Mouse (Mus musculus) lung, embryonic 16.5 days (tissue): ENCODE measurements at regions not wholly inside any gene's neighbourhood (a gene's known extent, or its start where the extent isn't known, plus 50 kb on each side); places are given as distances from the start of the nearest gene placed in this dataset.
A peak's percentile ranks its signal among the peaks of the same experiment; 100 is the strongest.

Source experiments
- ATAC-seq: fragments of 200-750 bp; cut with Nextera tagmentation; 2 replicates; pipeline ENCODE4 v1.8.0; 2017; ENCODE audit warnings: low read depth, mild to moderate bottlenecking, moderate library complexity
- H3K27ac ChIP-seq: fragments of 300-500 bp; sonication (generic); 2 replicates; pipeline ENCODE4 v1.5.1; 2014; ENCODE audit warnings: mild to moderate bottlenecking, control low read depth, low read length
- H3K27me3 ChIP-seq: fragments of 300-500 bp; sonication (generic); 2 replicates; pipeline ENCODE4 v1.6.1; 2014; ENCODE audit warnings: low read depth, low read length, mixed read lengths; ENCODE audit not compliant: control insufficient read depth, insufficient read depth
- H3K36me3 ChIP-seq: fragments of 300-500 bp; sonication (generic); 2 replicates; pipeline ENCODE4 v1.6.1; 2014; ENCODE audit warnings: low read length; ENCODE audit not compliant: control insufficient read depth, insufficient read depth
- H3K4me1 ChIP-seq: fragments of 300-500 bp; sonication (generic); replicated peaks from 2 replicates; pipeline ENCODE4 v1.6.1; 2014; ENCODE audit warnings: low read length, mixed read lengths; ENCODE audit not compliant: control insufficient read depth, insufficient read depth
- H3K4me2 ChIP-seq: fragments of 300-500 bp; sonication (generic); 2 replicates; pipeline ENCODE4 v1.6.1; 2014; ENCODE audit warnings: low read depth, low read length, control low read depth
- H3K4me3 ChIP-seq: fragments of 300-500 bp; sonication (generic); 2 replicates; pipeline ENCODE4 v1.5.1; 2014; ENCODE audit warnings: mild to moderate bottlenecking, low read length, control low read depth
- H3K9ac ChIP-seq: fragments of 300-500 bp; sonication (generic); 2 replicates; pipeline ENCODE4 v1.6.1; 2014; ENCODE audit warnings: low read length, control low read depth
- H3K9me3 ChIP-seq: fragments of 300-500 bp; sonication (generic); 2 replicates; pipeline ENCODE4 v1.6.1; 2016; ENCODE audit warnings: low read length; ENCODE audit not compliant: control insufficient read depth
- WGBS: fragments of 180-500 bp; shearing (Covaris S2); extraction: QIAGEN DNeasy Blood & Tissue Kit; methylation state at CpG from one replicate; pipeline ENCODE4 v1.1.7; 2014; 5-methylcytosine and 5-hydroxymethylcytosine counted together

- no peaks in the 10 kb centered on the region for H3K27me3 ChIP-seq
- no peaks in the 10 kb centered on the region for H3K9me3 ChIP-seq
- peaks cover 5% of the 10 kb centered on the region; the same call in 1 of the 2 replicates for H3K4me1 ChIP-seq
- peak; percentile 77 for ATAC-seq
- no peaks in the 10 kb centered on the region for H3K36me3 ChIP-seq
- no peak overlapping the region for H3K4me2 ChIP-seq
- H3K4me3 ChIP-seq = no peak overlapping the region
- no peak overlapping the region for H3K9ac ChIP-seq
- peak overlapping the region; percentile 31; the same call in 1 of the 2 replicates for H3K27ac ChIP-seq
Observed at GRCm38 (mm10) chr7:56587283-56587682, 347.7 kb downstream of the Oca2 start.

- 47% methylated on average over 4 of the region's 4 CpGs for WGBS
- H3K4me2 ChIP-seq = no peak overlapping the region
- H3K27ac ChIP-seq = no peak overlapping the region
- H3K9ac ChIP-seq = no peak overlapping the region
- no peaks in the 10 kb centered on the region for H3K36me3 ChIP-seq
- no peak overlapping the region for H3K4me3 ChIP-seq
- ATAC-seq = no peak
- peaks cover 5% of the 10 kb centered on the region; the same call in 1 of the 2 replicates for H3K4me1 ChIP-seq
- H3K27me3 ChIP-seq = no peaks in the 10 kb centered on the region
- no peaks in the 10 kb centered on the region for H3K9me3 ChIP-seq
Observed at GRCm38 (mm10) chr7:56590904-56591303, 351.3 kb downstream of the Oca2 start.

DNA sequence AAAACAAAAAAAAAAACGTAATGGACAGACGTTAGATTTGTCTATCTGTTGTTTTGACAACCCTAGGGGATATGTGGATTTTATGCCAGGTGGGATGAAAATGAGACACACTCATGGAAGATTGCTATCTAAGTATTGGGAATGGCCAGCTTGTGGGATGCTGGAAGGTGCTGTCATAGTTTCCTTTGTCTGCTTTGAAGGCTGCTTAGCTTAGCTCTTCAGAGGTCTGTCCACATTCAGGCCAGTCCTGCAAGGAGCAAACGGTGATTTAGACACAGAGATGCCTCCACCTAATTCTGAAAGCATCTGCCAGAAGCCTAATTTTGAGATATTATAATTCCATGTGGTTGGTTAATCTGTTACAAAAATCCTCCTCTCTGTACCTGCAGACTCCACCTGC, 351.8 kb downstream of the Oca2 start:
- Histone ChIP-seq H3K27ac (no peak overlapping the region), H3K9ac (no peak overlapping the region), H3K4me3 (no peak overlapping the region), H3K4me2 (no peak overlapping the region), H3K4me1 (peaks cover 5% of the 10 kb centered on the region; the same call in 1 of the 2 replicates), H3K9me3 (no peaks in the 10 kb centered on the region), H3K36me3 (no peaks in the 10 kb centered on the region), H3K27me3 (no peaks in the 10 kb centered on the region)
- 54% methylated on average over 3 of the region's 3 CpGs for WGBS
- ATAC-seq = no peak

DNA sequence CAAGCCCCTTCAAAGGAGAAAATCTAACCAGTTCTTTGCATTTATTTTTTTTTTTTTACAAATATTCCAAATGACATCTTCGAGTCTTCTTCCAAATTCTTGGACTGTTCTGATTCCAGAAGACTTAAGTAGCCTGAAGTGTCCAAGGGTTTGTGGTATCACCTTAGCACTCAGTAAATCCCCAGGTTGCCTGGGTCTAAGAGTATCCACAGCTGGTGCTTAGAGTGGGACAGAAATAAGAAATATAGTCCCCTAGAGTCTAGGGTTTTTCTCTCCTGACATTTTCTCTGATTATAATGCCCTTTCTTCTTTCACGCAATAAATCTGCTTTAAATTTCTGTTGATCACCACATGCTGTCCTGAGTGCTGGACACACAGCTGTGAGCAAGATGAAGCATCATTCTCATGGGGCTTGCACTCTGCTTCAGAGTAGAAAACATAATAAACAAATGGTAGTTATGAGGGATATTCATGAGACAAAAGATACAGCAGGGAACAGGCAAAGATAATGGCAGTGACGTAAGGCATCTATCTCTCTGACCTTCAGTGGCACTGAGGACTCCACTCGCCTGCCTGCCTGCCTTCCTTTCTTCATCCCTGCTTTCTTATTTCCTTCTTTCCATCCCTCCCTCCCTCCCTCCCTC, 358.5 kb downstream of the Oca2 start:
- no peak overlapping the region for H3K4me2 ChIP-seq
- H3K4me3 ChIP-seq = no peak overlapping the region
- H3K4me1 ChIP-seq = no peaks in the 10 kb centered on the region
- no peaks in the 10 kb centered on the region for H3K36me3 ChIP-seq
- H3K9me3 ChIP-seq = no peaks in the 10 kb centered on the region
- H3K27me3 ChIP-seq = no peaks in the 10 kb centered on the region
- 44% methylated on average over 4 of the region's 4 CpGs for WGBS
- no peak overlapping the region for H3K27ac ChIP-seq
- H3K9ac ChIP-seq = no peak overlapping the region
- ATAC-seq = no peak
